Mouse (Mus musculus) erythroblast, adult 5-6 weeks (primary cell): ENCODE data around the gene Glra1. TPM values are rescaled to one million over a fixed set of nuclear protein-coding genes. Genes with fewer than 3 reads are reported as not detected.
A peak's percentile ranks its signal among the peaks of the same experiment; 100 is the strongest.

Experiments used
- ATAC-seq: replicated peaks from 2 replicates; pipeline ENCODE4 v1.8.0; 2016; ENCODE audit warnings: moderate number of reproducible peaks, mild to moderate bottlenecking, moderate TSS enrichment, inconsistent platforms; ENCODE audit not compliant: poor library complexity, low FRiP score, severe bottlenecking
- total RNA-seq, 2 experiments: library from RNA; stranded (forward) in 1 of 2; stranded (reverse) in 1 of 2; fragments of 150-400 nt in 1 of 2; fragments of 200-764, 138-1000 nt in 1 of 2; gene quantifications; 2 replicates each; pipeline versions ENCODE4 v1.2.3 to v1.2.4; 2015 to 2017; ENCODE audit warnings: low replicate concordance in 2 of 2

The Glra1 gene
- total RNA-seq, 2 experiments from 2014 or later: not detected

- no peak for ATAC-seq
These were observed 77.3 kb downstream of the Glra1 start for GRCm38 (mm10) chr11:55530741-55531140.

- ATAC-seq: peak; percentile 78
These were observed 89.0 kb downstream of the Glra1 start for GRCm38 (mm10) chr11:55518806-55519674.

- no peak for ATAC-seq
These were observed 90.3 kb downstream of the Glra1 start for GRCm38 (mm10) chr11:55517666-55518065.

GRCm38 (mm10) chr11:55511374-55511773 is 96.6 kb downstream of the Glra1 start:
- no peak for ATAC-seq

- ATAC-seq: no peak
These were observed 102.5 kb downstream of the Glra1 start for GRCm38 (mm10) chr11:55505485-55505884.

- no peak for ATAC-seq
These were observed 105.1 kb downstream of the Glra1 start for GRCm38 (mm10) chr11:55502886-55503285.

- no peak for ATAC-seq
These were observed 106.0 kb downstream of the Glra1 start for GRCm38 (mm10) chr11:55501955-55502531.

GRCm38 (mm10) chr11:55497885-55498284 is 110.1 kb downstream of the Glra1 start:
- ATAC-seq: peak; percentile 89

- ATAC-seq: no peak
These were observed 111.8 kb downstream of the Glra1 start for GRCm38 (mm10) chr11:55496158-55496557.

GRCm38 (mm10) chr11:55485443-55485842 is 122.6 kb downstream of the Glra1 start:
- no peak for ATAC-seq

- ATAC-seq: no peak
These were observed 134.8 kb downstream of the Glra1 start for GRCm38 (mm10) chr11:55473219-55473618.

GRCm38 (mm10) chr11:55471467-55471866 is 136.5 kb downstream of the Glra1 start:
- ATAC-seq: no peak

- no peak for ATAC-seq
These were observed 137.2 kb downstream of the Glra1 start for GRCm38 (mm10) chr11:55470761-55471160.

- ATAC-seq: no peak
These were observed 137.9 kb downstream of the Glra1 start for GRCm38 (mm10) chr11:55469923-55470691.

- ATAC-seq: peak; percentile 91
These were observed 138.8 kb downstream of the Glra1 start, which contains the start of gene G3bp1 for GRCm38 (mm10) chr11:55469048-55469843. TSS of gene G3bp1 (plus strand) at chr11:55469685.

GRCm38 (mm10) chr11:55468611-55469047 is 139.4 kb downstream of the Glra1 start:
- ATAC-seq: peak; percentile 58

GRCm38 (mm10) chr11:55468012-55468411 is 140.0 kb downstream of the Glra1 start:
- ATAC-seq: no peak

GRCm38 (mm10) chr11:55465177-55465576 is 142.8 kb downstream of the Glra1 start:
- ATAC-seq: no peak

GRCm38 (mm10) chr11:55464707-55465106 is 143.3 kb downstream of the Glra1 start:
- no peak for ATAC-seq
